In the genomic region with DNA sequence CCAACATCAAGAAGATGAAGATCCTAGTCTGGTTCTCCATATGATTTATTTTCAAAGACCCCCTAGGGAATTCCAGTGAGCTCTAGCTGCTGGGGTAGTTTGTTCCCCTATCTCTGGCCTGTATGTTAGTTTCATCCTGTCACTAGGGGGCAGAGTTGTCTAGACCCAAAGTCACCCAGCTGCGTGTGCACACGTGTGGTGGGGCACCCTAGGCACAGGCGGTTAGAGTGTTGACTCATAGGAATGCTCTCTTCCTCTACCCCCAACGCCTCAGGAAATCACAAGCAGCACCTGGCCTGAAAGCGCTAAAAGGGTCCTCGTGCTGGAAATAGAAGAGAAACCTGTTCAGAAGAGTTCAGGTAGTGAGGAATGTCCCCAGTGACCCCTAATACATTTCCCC, we compare ENCODE assay signal across 8 mouse cellular contexts. TPM values are rescaled to one million over a fixed set of nuclear protein-coding genes. Genes with fewer than 3 reads are reported as not detected.
DNase-seq lines count a peak whose midpoint lies in the region; TF ChIP-seq lines count a peak whose summit lies in the region.

No protein-coding gene starts in this region.

- intact Hi-C loops in gastrocnemius, adult 2 months (cut with DNase I), result loop anchor here (1.0 kb wide), 1 partner anchor 61 kb away; no protein-coding TSS in a partner anchor

- TF ChIP-seq POLR2A in bone marrow macrophage, adult 2 months (IDR thresholded peaks at IDR 0.05; ENCODE audit: borderline replicate concordance, low read depth, low read length), result no peak

- H3K4me1 ChIP-seq in bone marrow macrophage, adult 2 months (ENCODE audit: control insufficient read depth, insufficient read depth, low read length), result peaks cover 2% of the 10 kb centered on the region; the same call in 1 of the 2 replicates

- H3K27ac ChIP-seq in gastrocnemius, adult 2 months, result no peak overlapping the region
- H3K27ac ChIP-seq in bone marrow macrophage, adult 2 months (ENCODE audit: insufficient read depth, low read depth, low read length), result no peak overlapping the region

- peak; percentile 56 for TF ChIP-seq CTCF in gastrocnemius, adult 2 months (IDR thresholded peaks at IDR 0.05)
- TF ChIP-seq CTCF in bone marrow macrophage, adult 2 months (IDR thresholded peaks at IDR 0.05; ENCODE audit: low read depth, low read length), result peak; percentile 34; the same call in 1 of the 2 replicates

- no peak overlapping the region for H3K4me3 ChIP-seq in gastrocnemius, adult 2 months
- H3K4me3 ChIP-seq in bone marrow macrophage, adult 2 months (ENCODE audit: insufficient read depth, low read length), result no peak overlapping the region

- peak; percentile 23 for DNase-seq in gastrocnemius, adult 2 months
- DNase-seq in gastrocnemius, adult 8-10 months (ENCODE audit: low spot score in 2 of 2), result no peak
- peak; percentile 30 to 51 for DNase-seq in B cell, adult 2 months
- peak; percentile 11 to 44 for DNase-seq in kidney, postnatal 4 days
- DNase-seq in natural killer cell, adult 2 months (ENCODE audit: low spot score in 2 of 2), result peak; percentile 4 to 19
- DNase-seq in testis, postnatal 14 days (ENCODE audit: low spot score), result no peak
- no peak for DNase-seq in urinary bladder, adult 2 months (ENCODE audit: low spot score)

RNA-seq across cellular contexts. Expression of a gene that starts 46.0 kb away (rescaled TPM):
- not detected for total RNA-seq in gastrocnemius, adult 2 months (2021)
- total RNA-seq in gastrocnemius, adult 8-10 months (2022), result not detected
- polyA plus RNA-seq in bone marrow macrophage, adult 2 months (2012; ENCODE audit: insufficient read depth, insufficient read length, missing spikeins), result not detected in 2 replicates
- polyA plus RNA-seq in urinary bladder, adult 2 months (2012; rRNA removed), result 2.6 and 2.7 TPM in 2 replicates

Comparison
In these comparisons a context has a peak if more than half of its experiments do, and no peak if none do; other contexts are left out.
1. DNase-seq: peak in gastrocnemius, adult 2 months (single experiment), B cell, adult 2 months (2 of 2), kidney, postnatal 4 days (2 of 2) and natural killer cell, adult 2 months (2 of 2); none in gastrocnemius, adult 8-10 months (0 of 2), testis, postnatal 14 days (single experiment) and urinary bladder, adult 2 months (single experiment).